Mouse (Mus musculus) neutrophil, adult 83 days (primary cell): Measurements from ENCODE around the gene Trim12c. TPM values are rescaled to one million over a fixed set of nuclear protein-coding genes. Genes with fewer than 3 reads are reported as not detected.

Experiments used
- total RNA-seq, 2 experiments: library from RNA; stranded (reverse); gene quantifications; one replicate each; pipeline ENCODE4 v1.2.4; 2023

The Trim12c gene
- 10 to 100 TPM; 26.0 to 29.6 TPM for total RNA-seq

GRCm38 (mm10) chr7:104352717-104353599, at the start of gene Trim12c:
TSS of gene Trim12c (minus strand) at chr7:104353362.

GRCm38 (mm10) chr7:104400698-104401097, 47.5 kb upstream of the Trim12c start, which contains the start of gene Trim30c:
TSS of gene Trim30c (minus strand) at chr7:104400837.

GRCm38 (mm10) chr7:104369736-104370414, 16.7 kb upstream of the Trim12c start, which contains the start of gene Trim30b:
TSS of gene Trim30b (minus strand) at chr7:104369884.

GRCm38 (mm10) chr7:104329171-104329570, 24.0 kb downstream of the Trim12c start, which contains the start of gene Trim34b:
TSS of gene Trim34b (plus strand) at chr7:104329471.

GRCm38 (mm10) chr7:104315369-104316080, 37.6 kb downstream of the Trim12c start, which contains the start of gene Trim12a:
TSS of gene Trim12a (minus strand) at chr7:104315466.

Other genes with a start within 250 kb of the Trim12c start
- under 1 TPM in 1 of 2 experiments, not detected in 1; 0.13 TPM for gene Olfr646, start 248.5 kb downstream of the Trim12c start, total RNA-seq
- gene Ubqln5, start 223.5 kb downstream of the Trim12c start, total RNA-seq = not detected
- gene Olfr643, start 216.0 kb downstream of the Trim12c start, total RNA-seq = not detected
- gene Ubqln3, start 210.1 kb downstream of the Trim12c start, total RNA-seq = not detected
- gene Ubqlnl, start 202.8 kb downstream of the Trim12c start, total RNA-seq = not detected
- not detected for gene Olfm5, start 188.5 kb downstream of the Trim12c start, total RNA-seq
- under 1 TPM; 0.13 to 0.22 TPM for gene Olfr648, start 170.0 kb downstream of the Trim12c start, total RNA-seq
- not detected for gene Olfr649, start 157.4 kb downstream of the Trim12c start, total RNA-seq
- 1 to 10 TPM; 1.6 TPM for gene Trim6, start 134.6 kb downstream of the Trim12c start, total RNA-seq
- gene Trim34a, start 108.9 kb downstream of the Trim12c start, total RNA-seq = 10 to 100 TPM; 13.9 to 19.6 TPM
- 10 to 100 TPM; 11.2 to 12.9 TPM for gene Trim5, start 65.3 kb downstream of the Trim12c start, total RNA-seq
- 10 to 100 TPM; 47.0 to 57.4 TPM for gene Trim12a, start 37.9 kb downstream of the Trim12c start, total RNA-seq
- under 1 TPM; 0.68 to 0.79 TPM for gene Trim34b, start 23.9 kb downstream of the Trim12c start, total RNA-seq
- gene Trim30b, start 16.5 kb upstream of the Trim12c start, total RNA-seq = 10 to 100 TPM; 50.6 to 69.0 TPM
- under 1 TPM; 0.33 to 0.86 TPM for gene Trim30c, start 47.5 kb upstream of the Trim12c start, total RNA-seq
- gene Trim30a, start 111.8 kb upstream of the Trim12c start, total RNA-seq = 10 to 100 TPM; 40.5 to 56.3 TPM
- 10 to 100 TPM in 1 of 2 experiments, 1 to 10 TPM in 1; 8.4 to 13.4 TPM for gene Trim30d, start 154.5 kb upstream of the Trim12c start, total RNA-seq
- not detected for gene Olfr651, start 196.8 kb upstream of the Trim12c start, total RNA-seq
- gene Olfr652, start 207.5 kb upstream of the Trim12c start, total RNA-seq = not detected
- gene Olfr653, start 224.0 kb upstream of the Trim12c start, total RNA-seq = not detected
- gene Olfr654, start 233.7 kb upstream of the Trim12c start, total RNA-seq = not detected
- gene Olfr655, start 248.4 kb upstream of the Trim12c start, total RNA-seq = not detected